Mouse (Mus musculus): Measurements from ENCODE around the gene Zic5.
"Not testable (repeated sequence)": the region's sequence is repeated elsewhere in the genome, so short reads cannot be mapped to it uniquely, and the experiment has no call there.

Gene Zic5

GRCm38 (mm10) chr14:122463734-122464341 is 1.6 kb downstream of the Zic5 start:
- DNase-seq (ENCODE audit: low spot score in 2 of 2), result not testable (repeated sequence)

- DNase-seq (ENCODE audit: low spot score in 2 of 2), result no peak
Measured at GRCm38 (mm10) chr14:122463080-122463691, 2.3 kb downstream of the Zic5 start.

DNA sequence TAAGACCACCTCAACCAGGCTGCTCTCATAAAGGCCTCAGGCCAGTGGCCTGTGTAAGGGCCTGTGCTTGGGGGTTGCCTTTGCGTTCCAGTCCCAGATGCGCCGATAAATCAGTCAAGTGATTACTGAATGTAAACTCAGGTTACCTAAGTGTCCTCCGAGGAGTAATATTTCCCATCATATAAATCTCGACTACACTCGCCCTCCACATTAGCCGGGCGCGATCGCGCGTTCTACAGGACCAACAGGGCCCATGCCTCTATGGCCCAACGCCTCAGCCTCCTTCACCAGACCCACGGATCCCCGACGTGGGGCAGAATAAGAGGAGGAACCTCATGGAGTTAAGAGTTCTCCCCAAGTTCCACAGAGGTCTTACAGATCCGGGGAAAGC is 2.8 kb downstream of the Zic5 start:
- no peak for DNase-seq (ENCODE audit: low spot score in 2 of 2)

DNA sequence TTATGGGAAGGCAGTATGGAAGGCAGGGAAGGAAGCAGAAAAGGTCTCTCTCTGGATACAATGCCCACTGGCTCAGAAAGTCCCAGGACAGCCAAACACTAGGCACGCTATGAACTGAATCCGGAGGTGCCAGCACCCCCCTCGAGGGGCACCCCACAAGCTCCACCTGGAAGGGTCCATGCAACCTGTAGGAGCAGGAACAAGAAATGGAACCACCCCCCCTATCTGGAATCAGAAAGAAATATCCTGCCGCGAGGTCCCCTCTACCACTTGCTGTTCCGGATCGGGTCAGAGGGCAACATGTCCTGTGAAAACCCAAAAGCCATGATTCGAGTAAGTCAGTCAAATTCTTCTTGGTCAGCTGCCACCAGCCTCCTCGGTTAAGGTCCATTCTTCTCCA is 3.5 kb downstream of the Zic5 start:
- DNase-seq (ENCODE audit: low spot score in 2 of 2), result no peak

GRCm38 (mm10) chr14:122461500-122461899 is 4.0 kb downstream of the Zic5 start:
- DNase-seq (ENCODE audit: low spot score in 2 of 2), result no peak

- no peak for DNase-seq (ENCODE audit: low spot score in 2 of 2)
Measured at GRCm38 (mm10) chr14:122460226-122460625, 5.3 kb downstream of the Zic5 start.

DNA sequence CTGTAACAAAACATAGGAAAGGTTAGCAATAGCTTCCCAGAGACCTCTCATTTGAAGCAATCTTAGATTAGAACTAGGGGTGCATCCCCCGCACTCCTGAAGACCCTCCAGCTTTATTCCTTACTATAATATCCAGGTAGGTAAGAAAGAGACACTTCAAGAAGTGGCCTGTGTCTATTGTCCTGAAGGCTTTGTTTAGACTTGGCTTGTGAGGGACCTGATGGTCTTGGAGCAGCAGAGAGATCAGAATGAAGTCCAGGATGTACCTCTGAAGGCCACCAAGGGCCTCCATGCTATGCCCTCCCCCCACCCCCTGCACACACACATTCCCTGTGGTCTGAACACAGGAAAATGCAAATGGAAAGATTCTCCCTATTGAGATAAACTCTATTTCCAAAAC is 5.7 kb downstream of the Zic5 start:
- DNase-seq (ENCODE audit: low spot score in 2 of 2), result no peak

DNA sequence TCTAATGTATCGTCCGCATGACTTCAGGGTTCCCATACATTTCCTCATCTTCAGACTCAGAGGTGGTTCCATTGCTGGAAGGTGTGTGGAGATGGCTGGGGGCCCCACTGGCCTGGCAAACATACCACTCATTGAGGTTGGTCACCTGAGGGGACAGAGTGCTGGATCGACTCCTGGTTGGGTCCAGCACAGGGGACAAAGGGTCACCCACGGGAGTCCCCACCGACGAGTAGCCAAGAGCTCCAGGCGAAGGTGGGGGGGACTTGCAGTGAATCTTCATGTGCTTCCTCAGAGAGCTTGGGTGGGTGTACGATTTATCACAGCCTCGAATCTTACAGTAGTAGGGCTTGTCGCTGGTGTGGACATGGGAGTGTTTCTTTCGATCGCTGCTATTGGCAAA is 6.1 kb downstream of the Zic5 start:
- DNase-seq (ENCODE audit: low spot score in 2 of 2), result not testable (repeated sequence)

DNA sequence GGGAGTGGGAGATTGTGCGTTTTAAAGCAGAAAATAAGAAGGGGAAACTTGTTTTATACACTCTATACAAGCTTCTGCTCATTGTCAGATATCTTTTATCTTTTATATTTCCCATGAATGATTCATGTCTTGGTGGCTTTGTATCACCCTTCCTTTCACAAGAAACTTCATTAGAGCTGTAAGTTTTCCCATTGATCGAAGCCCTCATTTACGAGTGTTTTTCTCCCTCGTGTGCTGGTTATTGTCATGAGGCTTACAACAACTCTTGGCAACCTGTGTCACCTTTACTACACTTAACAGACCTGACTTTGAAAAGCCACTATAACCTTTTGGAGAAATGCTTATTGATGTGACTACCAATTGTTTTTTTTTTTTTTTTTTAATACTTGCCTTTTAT is 9.9 kb downstream of the Zic5 start:
- DNase-seq (ENCODE audit: low spot score in 2 of 2), result no peak

DNA sequence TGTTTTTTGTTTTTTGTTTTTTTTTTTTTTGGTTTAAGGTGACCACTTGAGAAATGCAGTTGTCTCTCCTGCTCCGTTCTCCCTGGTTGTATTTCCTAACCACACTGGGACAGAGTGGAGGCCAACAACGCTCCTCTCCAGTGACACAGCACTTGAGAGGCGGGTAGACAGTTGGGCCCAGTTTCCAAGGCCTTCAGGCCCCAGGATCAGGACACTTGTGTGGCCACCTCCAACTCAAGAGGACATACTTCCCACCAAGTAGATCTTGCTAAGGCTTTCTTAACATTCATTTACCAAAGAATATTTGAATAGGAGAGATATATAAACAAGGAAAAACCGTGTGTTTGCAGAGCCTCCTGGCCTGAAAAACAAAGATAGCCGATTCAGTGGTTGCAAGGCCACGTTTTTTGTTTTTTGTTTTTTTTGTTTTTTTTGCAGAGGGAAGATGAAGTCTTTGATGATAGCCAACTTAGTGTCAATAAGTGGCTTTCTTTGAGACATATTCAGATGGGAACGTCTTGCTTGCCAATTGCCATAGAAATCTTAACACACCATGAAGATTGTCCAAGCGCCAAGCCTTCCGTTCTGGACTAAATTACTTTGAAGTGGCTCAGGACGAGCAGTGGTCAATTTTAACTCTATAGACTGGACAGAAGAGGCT is 10.4 kb downstream of the Zic5 start:
- DNase-seq (ENCODE audit: low spot score in 2 of 2), result no peak

DNA sequence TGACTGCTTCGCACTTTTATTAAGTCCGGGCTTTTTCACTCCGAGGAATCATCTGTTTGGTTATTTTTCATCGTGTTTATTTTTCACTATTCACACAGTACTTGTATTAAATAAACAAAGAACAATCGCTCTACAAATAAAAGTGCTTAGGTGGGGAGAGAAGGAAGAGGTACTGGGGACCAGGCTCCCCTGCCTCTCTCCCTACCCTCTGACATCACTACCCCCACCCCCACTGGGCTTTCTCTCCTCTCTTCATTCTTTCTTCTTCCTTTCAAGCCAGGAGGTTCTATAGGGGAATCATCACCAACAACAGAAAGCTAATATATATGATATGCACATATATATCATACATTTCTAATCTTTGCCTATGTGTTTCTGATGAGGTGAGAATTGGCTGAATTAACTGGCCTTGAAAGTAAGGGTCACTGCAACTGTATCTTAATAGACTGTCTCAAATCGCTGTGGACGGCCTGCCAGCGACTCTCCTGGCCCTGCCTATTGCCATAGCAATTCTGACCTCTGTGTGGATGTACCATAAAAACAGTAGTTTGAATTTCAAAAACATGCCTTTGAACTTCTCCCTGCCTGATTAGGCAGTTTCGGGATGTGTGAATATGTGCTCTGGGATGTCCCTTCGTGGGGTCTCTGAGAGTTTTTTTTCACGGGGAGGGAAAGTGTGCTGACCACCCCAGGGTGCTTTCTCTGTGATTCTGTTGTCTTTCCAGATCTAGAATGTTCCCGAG is 11.3 kb downstream of the Zic5 start:
- DNase-seq (ENCODE audit: low spot score in 2 of 2), result no peak

- no peak for DNase-seq (ENCODE audit: low spot score in 2 of 2)
Measured at GRCm38 (mm10) chr14:122453388-122453995, 12.0 kb downstream of the Zic5 start.

GRCm38 (mm10) chr14:122452701-122453387 is 12.6 kb downstream of the Zic5 start:
- no peak for DNase-seq (ENCODE audit: low spot score in 2 of 2)

DNA sequence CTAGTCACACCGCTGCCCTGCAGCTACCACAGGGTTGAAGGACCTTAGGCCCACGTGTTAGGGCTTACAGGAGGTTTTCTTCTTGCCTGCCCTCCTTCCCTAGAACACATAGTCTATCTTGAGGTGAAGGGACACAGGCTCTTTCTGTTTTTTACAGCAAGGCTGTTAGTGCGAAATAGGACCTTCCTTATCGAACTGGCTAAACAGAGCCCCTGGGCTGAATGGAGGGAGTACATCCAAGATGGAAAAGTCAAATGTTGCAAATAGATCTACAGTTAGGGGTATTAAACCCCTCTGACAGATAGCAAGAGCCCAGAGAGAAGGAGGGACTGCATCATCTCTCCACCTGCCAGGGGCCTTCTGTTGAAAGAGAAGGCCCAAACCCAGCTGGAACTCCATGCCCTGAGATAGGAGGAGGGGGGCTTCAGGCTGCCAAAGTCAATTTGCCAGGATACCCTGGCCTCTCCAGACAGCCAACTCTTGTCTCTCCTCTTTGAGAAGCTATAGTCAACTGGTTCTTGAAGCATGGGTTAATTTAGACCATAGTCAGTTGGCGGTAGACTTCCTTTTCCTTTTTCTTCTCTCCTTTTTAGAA is 13.8 kb downstream of the Zic5 start:
- DNase-seq (ENCODE audit: low spot score in 2 of 2), result no peak

DNA sequence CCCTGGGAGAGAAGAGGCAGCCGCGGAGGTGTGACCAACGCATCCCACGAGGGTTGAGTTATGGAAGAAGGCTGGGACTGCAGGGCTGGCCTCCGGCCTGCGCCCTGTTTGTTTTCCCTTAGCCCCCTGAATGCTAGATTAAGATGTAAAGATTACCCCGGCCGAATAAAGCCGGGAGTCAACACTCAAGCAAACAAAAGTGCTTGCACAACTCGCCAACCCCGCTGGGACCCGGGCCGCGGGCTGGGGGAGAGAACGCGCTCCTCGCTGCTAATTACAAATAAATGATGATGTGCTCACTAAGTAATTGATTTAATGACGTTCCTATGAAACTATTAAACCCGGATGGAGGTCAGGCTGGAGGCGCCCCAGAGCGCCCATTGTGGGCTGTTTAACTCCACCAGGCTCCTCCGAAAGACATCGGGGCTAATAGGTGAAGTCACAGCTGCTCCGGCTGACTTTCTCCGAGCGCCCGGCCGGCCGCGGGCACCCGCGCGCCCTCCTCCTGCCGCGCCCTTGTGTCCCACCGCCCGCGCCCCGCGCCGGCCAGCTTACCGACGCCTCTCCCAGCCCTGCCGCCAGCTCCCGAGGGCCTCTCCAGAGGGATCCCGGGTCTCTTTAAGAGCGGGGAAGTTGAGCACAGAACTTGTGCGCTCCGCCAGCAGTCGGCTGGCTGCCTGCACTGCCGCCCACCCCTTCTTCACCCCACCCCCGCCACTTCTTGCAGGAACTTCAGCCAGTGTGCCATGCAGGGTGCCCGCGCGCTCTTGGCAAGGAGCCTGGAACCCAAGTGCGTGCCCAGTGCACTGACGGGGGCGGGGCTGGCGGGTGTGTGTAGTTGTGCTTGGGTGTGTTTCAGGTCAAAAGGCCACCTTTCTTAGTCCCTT is 14.7 kb downstream of the Zic5 start, which contains the start of gene Gm5089:
Gm5089 (minus strand) TSS at position 620 of the 887 bp plus-strand sequence.
- no peak for DNase-seq (ENCODE audit: low spot score in 2 of 2)

- DNase-seq (ENCODE audit: low spot score in 2 of 2), result no peak
Measured at GRCm38 (mm10) chr14:122449601-122450495, 15.6 kb downstream of the Zic5 start.

DNA sequence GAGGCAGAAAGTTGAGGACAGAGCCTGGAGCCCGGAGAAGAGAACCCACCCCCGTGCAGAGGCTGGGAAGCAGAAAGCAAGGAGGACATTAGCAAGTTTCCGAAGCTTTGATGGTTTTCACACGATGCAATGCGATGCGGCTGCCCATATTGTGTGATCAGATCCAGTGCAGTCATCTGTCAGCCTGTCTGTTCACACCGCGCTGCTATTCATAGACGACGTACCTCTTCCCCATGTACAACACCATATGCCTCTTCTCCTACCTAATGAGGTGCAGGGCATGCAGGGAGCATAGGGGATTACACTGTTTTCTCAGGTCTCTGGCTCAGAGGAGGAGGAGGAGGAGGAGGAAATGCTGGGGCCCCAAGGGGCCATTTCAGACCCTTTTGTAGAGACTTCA is 28.6 kb downstream of the Zic5 start:
- no peak for DNase-seq (ENCODE audit: low spot score in 2 of 2)

GRCm38 (mm10) chr14:122434039-122434438 is 31.4 kb downstream of the Zic5 start:
- DNase-seq (ENCODE audit: low spot score in 2 of 2), result no peak

DNA sequence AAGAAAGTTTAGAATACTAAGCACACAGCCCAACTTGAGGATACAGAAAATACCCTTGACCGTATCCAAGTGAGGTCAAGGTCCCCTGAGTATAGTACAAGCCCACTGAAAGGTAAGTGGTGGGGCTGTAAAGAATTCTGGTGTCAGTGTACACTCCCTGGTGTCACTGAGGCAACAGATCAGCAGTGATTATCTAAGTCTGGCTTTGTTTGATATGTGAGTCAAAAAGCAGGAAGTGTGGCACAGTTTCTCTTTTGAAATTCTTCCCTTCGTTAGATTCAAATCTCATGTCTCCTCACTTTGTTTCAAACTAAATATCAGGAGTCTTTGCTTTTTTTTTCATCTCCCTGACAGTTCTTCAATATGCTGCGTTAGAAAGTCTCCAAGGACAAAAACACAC is 32.9 kb downstream of the Zic5 start:
- no peak for DNase-seq (ENCODE audit: low spot score in 2 of 2)

All from spleen, postnatal 10 days (tissue).